ENCODE assay signal across 8 mouse cellular contexts in the genomic region with DNA sequence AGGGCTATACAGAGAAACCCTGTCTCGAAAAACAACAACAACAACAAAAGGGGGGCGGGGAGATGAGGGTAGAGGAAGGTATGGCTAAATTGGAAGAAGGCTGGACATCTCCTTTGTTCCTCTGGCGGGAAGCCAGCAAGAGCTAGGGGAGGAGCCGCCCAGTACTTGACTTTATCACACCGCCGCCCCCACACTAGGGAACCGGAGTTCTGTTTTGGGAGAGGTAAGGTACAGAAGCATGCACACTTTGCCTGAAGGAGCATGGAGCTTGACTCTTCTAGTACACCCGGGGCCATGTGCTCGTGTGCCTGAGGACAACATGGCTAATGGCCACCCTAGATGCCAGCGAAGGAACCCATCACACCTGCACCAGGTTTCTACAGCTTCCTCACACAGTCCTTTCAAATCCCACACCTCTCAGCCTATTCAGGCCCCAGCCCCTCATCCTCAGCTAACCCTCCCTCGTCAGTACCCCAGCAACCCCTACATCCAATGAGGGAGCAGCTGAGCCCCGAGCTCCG. TPM values are rescaled to one million over a fixed set of nuclear protein-coding genes. Genes with fewer than 3 reads are reported as not detected.
DNase-seq lines count a peak whose midpoint lies in the region; ATAC-seq and TF ChIP-seq lines count a peak whose summit lies in the region.

No protein-coding gene starts in this region.

- H3K4me2 ChIP-seq in heart, embryonic 15.5 days: peak overlapping the region; percentile 67
- peak overlapping the region; percentile 39 for H3K4me2 ChIP-seq in liver, embryonic 14.5 days (ENCODE audit: low read depth)

- TF ChIP-seq POLR2A in ES-Bruce4 (IDR thresholded peaks at IDR 0.05; ENCODE audit: insufficient read depth, low read length): no peak

- peak overlapping the region; percentile 32; the same call in 1 of the 2 replicates for H3K9ac ChIP-seq in heart, embryonic 15.5 days
- H3K9ac ChIP-seq in ES-Bruce4 (ENCODE audit: low read depth, poor library complexity, severe bottlenecking): 0 out of 2 replicates have a peak overlapping the region, but pooled peaks have one; percentile 3
- H3K9ac ChIP-seq in liver, embryonic 14.5 days (replicated peaks): no peak overlapping the region

- no peak for DNase-seq in heart, postnatal 36 days
- no peak for DNase-seq in forebrain, embryonic 10.5 days (ENCODE audit: extremely low spot score, low spot score)
- no peak for DNase-seq in liver, embryonic 14.5 days (ENCODE audit: low read depth in 3 of 3, low spot score in 3 of 3)
- no peak for DNase-seq in frontal cortex, postnatal 14 days (ENCODE audit: low spot score in 2 of 2)
- no peak for DNase-seq in gastrocnemius, adult 18-20 months (ENCODE audit: low spot score)
- no peak for DNase-seq in adrenal gland, postnatal 4 days (ENCODE audit: low spot score in 2 of 2)

- no peak for TF ChIP-seq EP300 in ES-Bruce4 (IDR thresholded peaks at IDR 0.05; ENCODE audit: insufficient read depth, low read depth, low read length)
- no peak for TF ChIP-seq EP300 in liver, embryonic 14.5 days (IDR thresholded peaks at IDR 0.05; ENCODE audit: low read depth)

- no peak for TF ChIP-seq CTCF in ES-Bruce4 (IDR thresholded peaks at IDR 0.05; ENCODE audit: low read depth, low read length)
- TF ChIP-seq CTCF in liver, embryonic 14.5 days (IDR thresholded peaks at IDR 0.05; ENCODE audit: low read depth): no peak

- H3K36me3 ChIP-seq in heart, embryonic 15.5 days: no peaks in the 10 kb centered on the region
- H3K36me3 ChIP-seq in ES-Bruce4 (ENCODE audit: control insufficient read depth, insufficient read depth, low read length, poor library complexity, severe bottlenecking): no peaks in the 10 kb centered on the region
- H3K36me3 ChIP-seq in forebrain, embryonic 10.5 days (replicated peaks): no peaks in the 10 kb centered on the region
- no peaks in the 10 kb centered on the region for H3K36me3 ChIP-seq in liver, embryonic 14.5 days (replicated peaks; ENCODE audit: control insufficient read depth, insufficient read depth, low read depth)

- H3K9me3 ChIP-seq in heart, embryonic 15.5 days (replicated peaks): no peaks in the 10 kb centered on the region
- H3K9me3 ChIP-seq in ES-Bruce4 (replicated peaks; ENCODE audit: control insufficient read depth, insufficient read depth, low read length, poor library complexity, severe bottlenecking): no peaks in the 10 kb centered on the region
- no peaks in the 10 kb centered on the region for H3K9me3 ChIP-seq in forebrain, embryonic 10.5 days
- H3K9me3 ChIP-seq in liver, embryonic 14.5 days (ENCODE audit: control insufficient read depth, low read length): no peaks in the 10 kb centered on the region

- H3K4me1 ChIP-seq in heart, embryonic 15.5 days (replicated peaks): peaks cover 8% of the 10 kb centered on the region
- H3K4me1 ChIP-seq in ES-Bruce4 (ENCODE audit: control insufficient read depth, insufficient read depth, low read length): no peaks in the 10 kb centered on the region
- H3K4me1 ChIP-seq in forebrain, embryonic 10.5 days: peaks cover 29% of the 10 kb centered on the region
- no peaks in the 10 kb centered on the region for H3K4me1 ChIP-seq in liver, embryonic 14.5 days (replicated peaks; ENCODE audit: control insufficient read depth in 2 of 2, insufficient read depth in 2 of 2, low read length in 1 of 2)

- peaks cover 38% of the 10 kb centered on the region for H3K27me3 ChIP-seq in heart, embryonic 15.5 days
- no peaks in the 10 kb centered on the region for H3K27me3 ChIP-seq in ES-Bruce4 (ENCODE audit: control insufficient read depth, insufficient read depth, low read length, poor library complexity, severe bottlenecking)
- peaks cover 50% of the 10 kb centered on the region for H3K27me3 ChIP-seq in forebrain, embryonic 10.5 days (ENCODE audit: poor library complexity, severe bottlenecking)
- H3K27me3 ChIP-seq in liver, embryonic 14.5 days (ENCODE audit: control insufficient read depth, insufficient read depth, low read length): peaks cover 7% of the 10 kb centered on the region

- H3K27ac ChIP-seq in heart, embryonic 15.5 days: no peak overlapping the region
- no peak overlapping the region for H3K27ac ChIP-seq in ES-Bruce4 (ENCODE audit: insufficient read depth, low read length)
- 0 out of 2 replicates have a peak overlapping the region, but pooled peaks have one; percentile 22 for H3K27ac ChIP-seq in forebrain, embryonic 10.5 days
- H3K27ac ChIP-seq in liver, embryonic 14.5 days: no peak overlapping the region

- 14% methylated on average over 13 of the region's 13 CpGs for WGBS in heart, embryonic 15.5 days
- WGBS in forebrain, embryonic 10.5 days: 24% methylated on average over 13 of the region's 13 CpGs
- 16% methylated on average over 13 of the region's 13 CpGs for WGBS in liver, embryonic 14.5 days (ENCODE audit: insufficient replicate concordance)

- intact Hi-C loops in heart, postnatal 36 days (cut with DNase I): loop anchor here (1.0 to 5.0 kb wide), 4 partner anchors 62 to 335 kb away; no protein-coding TSS in a partner anchor

- H3K4me3 ChIP-seq in heart, embryonic 15.5 days: peak overlapping the region; percentile 37
- H3K4me3 ChIP-seq in ES-Bruce4 (ENCODE audit: low read depth, low read length): peak overlapping the region; percentile 61
- peak overlapping the region; percentile 48 for H3K4me3 ChIP-seq in forebrain, embryonic 10.5 days
- peak overlapping the region in 1 of 2 experiments; percentile 2; a peak in 1 of 4 replicates for H3K4me3 ChIP-seq in liver, embryonic 14.5 days (ENCODE audit: insufficient read depth in 1 of 2, low read depth in 2 of 2, low read length in 2 of 2)

- no peak for ATAC-seq in heart, embryonic 15.5 days (replicated peaks; ENCODE audit: insufficient number of reproducible peaks, insufficient read depth, low FRiP score, low read depth)
- ATAC-seq in liver, embryonic 14.5 days (ENCODE audit: insufficient read depth): no peak

RNA-seq across cellular contexts. Expression of a gene that starts 8.6 kb away (rescaled TPM):
- 0.29 and 1.3 TPM in 2 replicates for polyA plus RNA-seq in heart, embryonic 15.5 days (2015; fragmentation: Nextera tagmentation; extraction: Ambion mirVana)
- under 1 TPM; 0.16 to 0.22 TPM for total RNA-seq in heart, postnatal 36 days (2021)
- polyA plus RNA-seq in ES-Bruce4 (2011; ENCODE audit: insufficient read depth, insufficient read length, low read depth, missing spikeins): 0.41 and 0.45 TPM in 2 replicates
- not detected in 2 replicates for polyA plus RNA-seq in forebrain, embryonic 10.5 days (2016; fragmentation: Nextera tagmentation; extraction: Ambion mirVana)
- 0.32 and 0.37 TPM in 2 replicates for polyA plus RNA-seq in liver, embryonic 14.5 days (2012; rRNA removed)
- polyA plus RNA-seq in liver, embryonic 14.5 days (2014; fragmentation: Nextera tagmentation; extraction: Ambion mirVana): 0.49 and 0.55 TPM in 2 replicates
- under 1 TPM; 0.24 to 0.34 TPM for total RNA-seq in gastrocnemius, adult 18-20 months (2021)
- total RNA-seq in adrenal gland, postnatal 4 days (2021): 1,000 to 10,000 TPM; 2,307 to 2,341 TPM

RNA-seq across cellular contexts. Expression of a gene that starts 57.7 kb away (rescaled TPM):
- polyA plus RNA-seq in heart, embryonic 15.5 days (2015; fragmentation: Nextera tagmentation; extraction: Ambion mirVana): 0.58 and 0.66 TPM in 2 replicates
- total RNA-seq in heart, postnatal 36 days (2021): 10 to 100 TPM; 20.0 to 20.8 TPM
- polyA plus RNA-seq in ES-Bruce4 (2011; ENCODE audit: insufficient read depth, insufficient read length, low read depth, missing spikeins): 1.7 and 2.1 TPM in 2 replicates
- polyA plus RNA-seq in forebrain, embryonic 10.5 days (2016; fragmentation: Nextera tagmentation; extraction: Ambion mirVana): 0.14 and 0.75 TPM in 2 replicates
- 0.08 and 0.14 TPM in 2 replicates for polyA plus RNA-seq in liver, embryonic 14.5 days (2012; rRNA removed)
- not detected in 2 replicates for polyA plus RNA-seq in liver, embryonic 14.5 days (2014; fragmentation: Nextera tagmentation; extraction: Ambion mirVana)
- 10 to 100 TPM; 10.6 to 13.0 TPM for total RNA-seq in gastrocnemius, adult 18-20 months (2021)
- total RNA-seq in adrenal gland, postnatal 4 days (2021): 10 to 100 TPM; 15.1 to 16.1 TPM
